Mouse (Mus musculus) neural tube, embryonic 12.5 days (tissue): ENCODE results near the gene Catsper3. TPM values are rescaled to one million over a fixed set of nuclear protein-coding genes. Genes with fewer than 3 reads are reported as not detected.

ENCODE experiments used
- ATAC-seq: fragments of 200-750 bp; cut with Nextera tagmentation; 2 replicates; pipeline ENCODE4 v1.8.0; 2017; ENCODE audit warnings: low read depth, mild to moderate bottlenecking, moderate TSS enrichment, moderate library complexity; ENCODE audit not compliant: low FRiP score
- H3K27ac ChIP-seq: fragments of 300-500 bp; sonication (generic); 2 replicates; pipeline ENCODE4 v1.5.1; 2016
- H3K27me3 ChIP-seq: fragments of 300-500 bp; sonication (generic); replicated peaks from 2 replicates; pipeline ENCODE4 v1.6.1; 2016; ENCODE audit warnings: mild to moderate bottlenecking
- H3K36me3 ChIP-seq: fragments of 300-500 bp; sonication (generic); 2 replicates; pipeline ENCODE4 v1.6.1; 2016; ENCODE audit warnings: mild to moderate bottlenecking
- H3K4me1 ChIP-seq: fragments of 300-500 bp; sonication (generic); 2 replicates; pipeline ENCODE4 v1.6.1; 2016
- H3K4me2 ChIP-seq: fragments of 300-500 bp; sonication (generic); replicated peaks from 2 replicates; pipeline ENCODE4 v1.6.1; 2016; ENCODE audit warnings: mild to moderate bottlenecking
- H3K4me3 ChIP-seq: fragments of 300-500 bp; sonication (generic); 2 replicates; pipeline ENCODE4 v1.5.1; 2016
- H3K9ac ChIP-seq: fragments of 300-500 bp; sonication (generic); 2 replicates; pipeline ENCODE4 v1.6.1; 2016; ENCODE audit warnings: mild to moderate bottlenecking
- H3K9me3 ChIP-seq: fragments of 300-500 bp; sonication (generic); 2 replicates; pipeline ENCODE4 v1.6.1; 2016; ENCODE audit warnings: mild to moderate bottlenecking
- WGBS: fragments of 180-500 bp; shearing (Covaris S2); methylation state at CpG from one replicate; pipeline ENCODE4 v1.1.7; 2016; 5-methylcytosine and 5-hydroxymethylcytosine counted together
- polyA plus RNA-seq: library from polyadenylated mRNA; unstranded; fragments of >200 nt; fragmentation: Nextera tagmentation; extraction: Ambion mirVana; gene quantifications from 2 replicates; pipeline ENCODE4 v1.2.1, GENCODE M21; 2016

Catsper3 gene
- polyA plus RNA-seq, 1 experiment from 2014 or later: not detected

DNA sequence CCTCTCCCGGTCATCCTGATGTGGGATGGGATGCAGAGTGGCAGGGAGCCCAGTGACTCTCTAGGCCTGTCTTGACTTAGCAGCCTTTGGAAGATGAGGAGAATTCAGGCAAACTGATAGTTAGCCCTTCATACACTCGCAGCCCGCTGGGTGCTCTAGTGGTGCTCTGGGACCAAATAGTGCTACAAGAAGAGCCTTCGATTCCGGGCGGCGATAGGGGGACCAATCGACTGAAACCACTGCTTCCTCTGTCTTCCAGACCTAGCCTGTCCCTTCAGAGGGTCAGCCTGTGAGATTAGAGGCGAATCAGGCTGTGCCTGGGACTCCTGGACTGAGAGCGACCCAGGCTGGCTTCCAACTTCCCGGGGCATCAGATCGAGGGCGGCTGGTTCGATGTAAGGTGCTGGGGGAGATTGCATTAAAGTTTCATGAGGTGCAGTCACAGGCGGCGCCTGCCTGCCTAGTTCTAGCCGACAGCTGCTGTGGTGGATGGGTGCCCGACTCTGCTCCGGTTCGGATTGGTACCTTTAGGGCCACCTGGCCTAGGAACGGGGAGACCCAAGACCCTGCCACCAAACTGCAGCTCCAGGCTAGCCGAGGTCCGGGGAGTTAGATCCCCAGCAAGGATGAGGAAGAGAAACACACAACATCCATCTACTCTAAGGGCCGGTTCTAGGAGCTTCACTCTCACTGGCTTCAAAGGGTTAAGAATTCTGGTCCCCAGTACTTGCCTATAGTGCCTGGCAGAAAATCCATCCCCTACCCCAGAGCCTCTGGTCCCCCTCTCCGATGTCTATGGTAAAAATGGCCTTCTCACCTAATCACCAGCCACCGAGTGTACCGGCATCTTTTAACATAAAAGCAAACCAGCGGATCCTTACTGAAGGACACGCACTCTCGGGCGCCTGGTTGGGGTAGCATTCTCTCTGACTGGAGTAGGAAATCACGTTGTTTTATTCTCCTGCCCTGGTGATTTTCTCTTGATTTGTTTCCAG is 52.7 kb downstream of the Catsper3 start:
- no peak for ATAC-seq
- no peaks in the 10 kb centered on the region for H3K9me3 ChIP-seq
- 1% methylated on average over 32 of the region's 32 CpGs for WGBS
- H3K4me3 ChIP-seq: no peak overlapping the region
- H3K27ac ChIP-seq: no peak overlapping the region
- no peak overlapping the region for H3K4me2 ChIP-seq
- peaks cover 15% of the 10 kb centered on the region; the same call in 1 of the 2 replicates for H3K4me1 ChIP-seq
- no peaks in the 10 kb centered on the region for H3K36me3 ChIP-seq
- H3K9ac ChIP-seq: no peak overlapping the region
- peaks cover 100% of the 10 kb centered on the region for H3K27me3 ChIP-seq

DNA sequence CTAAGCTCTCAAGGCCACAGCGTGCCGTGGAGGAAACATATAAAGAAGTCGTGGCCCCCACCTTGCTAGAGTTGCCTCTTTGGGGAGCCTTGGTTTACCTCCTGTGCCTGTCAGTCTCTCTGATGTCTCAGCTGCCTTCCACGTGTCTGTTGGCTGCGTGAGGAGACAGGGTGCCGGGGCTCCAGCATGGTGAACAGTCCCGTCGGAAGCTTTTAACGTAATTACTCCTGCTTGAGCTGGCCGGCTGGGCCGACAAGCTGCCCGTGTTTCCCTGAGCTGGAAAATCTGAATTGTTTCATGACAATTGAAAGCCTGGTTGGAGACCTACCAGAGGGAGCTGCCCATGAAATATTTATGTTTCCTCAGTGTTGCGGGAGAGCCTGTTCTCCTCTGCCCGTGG is 55.9 kb downstream of the Catsper3 start:
- Histone ChIP-seq H3K27ac (no peak overlapping the region), H3K4me2 (no peak overlapping the region), H3K4me3 (no peak overlapping the region), H3K27me3 (peaks cover 87% of the 10 kb centered on the region), H3K9ac (no peak overlapping the region), H3K9me3 (peaks cover 4% of the 10 kb centered on the region; the same call in 1 of the 2 replicates), H3K4me1 (peaks cover 15% of the 10 kb centered on the region; the same call in 1 of the 2 replicates), H3K36me3 (no peaks in the 10 kb centered on the region)
- ATAC-seq: no peak
- 14% methylated on average over 14 of the region's 14 CpGs for WGBS

DNA sequence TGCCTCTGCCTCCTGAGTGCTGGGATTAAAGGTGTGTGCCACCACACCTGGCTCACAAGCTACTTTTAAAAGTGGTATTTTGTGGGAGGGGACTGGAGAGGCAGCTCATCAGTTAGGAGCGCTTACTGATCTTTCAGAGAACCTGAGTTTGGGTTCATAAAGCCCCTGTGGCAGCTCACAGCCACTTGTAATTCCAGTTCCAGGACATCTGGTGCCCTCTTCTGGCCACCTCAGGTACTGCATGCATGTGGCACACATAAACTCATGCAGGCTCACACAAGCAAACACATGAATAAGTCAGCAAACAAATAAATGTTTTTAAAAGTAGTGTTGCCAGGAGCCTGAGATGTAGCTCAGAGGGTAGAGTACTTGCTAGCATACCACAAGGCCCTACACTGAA is 59.3 kb downstream of the Catsper3 start:
- no peak overlapping the region for H3K4me2 ChIP-seq
- no peaks in the 10 kb centered on the region for H3K36me3 ChIP-seq
- no peak overlapping the region for H3K4me3 ChIP-seq
- peaks cover 9% of the 10 kb centered on the region for H3K4me1 ChIP-seq
- H3K9me3 ChIP-seq: peaks cover 4% of the 10 kb centered on the region; the same call in 1 of the 2 replicates
- no peak for ATAC-seq
- H3K27ac ChIP-seq: no peak overlapping the region
- H3K27me3 ChIP-seq: peaks cover 86% of the 10 kb centered on the region
- WGBS: 100% methylated on average over 1 of the region's 1 CpGs
- H3K9ac ChIP-seq: no peak overlapping the region

DNA sequence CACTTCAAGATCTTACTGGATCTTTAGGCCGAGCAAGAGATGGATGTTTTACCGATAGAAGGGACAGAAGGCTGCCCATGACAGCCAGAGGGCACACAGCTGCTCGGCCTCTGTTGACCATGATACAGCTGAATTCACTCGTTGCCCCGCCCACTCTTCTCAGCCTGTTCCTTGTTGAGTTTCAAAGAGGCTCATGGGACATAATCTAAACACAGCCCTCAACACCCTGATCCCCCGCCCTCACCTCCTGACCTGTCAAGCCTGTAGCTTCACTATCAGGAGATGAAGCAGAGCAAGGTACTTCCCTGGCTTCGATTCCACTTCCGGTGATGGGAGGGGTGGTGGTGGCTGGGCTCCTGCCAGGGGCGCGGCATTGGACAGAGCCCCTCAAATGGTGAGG is 63.4 kb downstream of the Catsper3 start:
- Histone ChIP-seq H3K4me1 (peaks cover 9% of the 10 kb centered on the region), H3K36me3 (no peaks in the 10 kb centered on the region), H3K9ac (no peak overlapping the region), H3K9me3 (peaks cover 4% of the 10 kb centered on the region; the same call in 1 of the 2 replicates), H3K27me3 (peaks cover 55% of the 10 kb centered on the region), H3K27ac (no peak overlapping the region), H3K4me2 (no peak overlapping the region; the same call in 1 of the 2 replicates), H3K4me3 (no peak overlapping the region)
- 52% methylated on average over 10 of the region's 10 CpGs for WGBS
- no peak for ATAC-seq

DNA sequence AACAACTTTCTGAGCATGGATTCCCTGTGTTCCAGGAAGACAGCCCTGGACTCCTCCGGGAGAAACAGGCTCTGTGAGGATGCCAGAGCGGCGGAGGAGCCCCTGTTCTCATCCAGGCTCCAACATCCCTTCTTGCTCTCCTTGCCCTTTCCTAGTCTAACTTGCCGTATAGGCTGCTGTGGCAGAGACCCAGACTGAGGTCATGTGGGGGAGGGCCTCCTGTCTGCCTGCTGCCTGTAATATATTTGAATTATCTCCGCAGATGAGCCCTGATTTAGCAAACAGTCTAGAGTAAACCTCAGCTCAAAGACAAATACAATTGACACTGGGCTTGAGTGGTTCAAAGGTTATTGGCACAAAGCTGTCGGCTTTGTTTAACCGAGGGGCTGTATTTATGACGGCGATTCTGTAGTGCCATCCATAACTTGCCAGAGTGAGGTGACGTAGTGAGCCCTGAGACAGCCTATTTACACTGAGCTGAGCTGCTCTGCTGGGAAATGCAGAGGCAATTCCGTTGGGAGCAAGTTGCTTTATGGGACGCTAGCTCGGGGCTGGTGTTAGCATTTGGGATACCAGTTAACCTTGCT is 64.3 kb downstream of the Catsper3 start:
- peaks cover 9% of the 10 kb centered on the region for H3K4me1 ChIP-seq
- H3K36me3 ChIP-seq: no peaks in the 10 kb centered on the region
- ATAC-seq: no peak
- no peak overlapping the region for H3K27ac ChIP-seq
- no peak overlapping the region for H3K4me3 ChIP-seq
- peaks cover 50% of the 10 kb centered on the region for H3K27me3 ChIP-seq
- H3K9me3 ChIP-seq: peaks cover 1% of the 10 kb centered on the region; the same call in 1 of the 2 replicates
- H3K9ac ChIP-seq: no peak overlapping the region
- WGBS: 20% methylated on average over 13 of the region's 13 CpGs
- peak overlapping the region; percentile 17; the same call in 1 of the 2 replicates for H3K4me2 ChIP-seq

DNA sequence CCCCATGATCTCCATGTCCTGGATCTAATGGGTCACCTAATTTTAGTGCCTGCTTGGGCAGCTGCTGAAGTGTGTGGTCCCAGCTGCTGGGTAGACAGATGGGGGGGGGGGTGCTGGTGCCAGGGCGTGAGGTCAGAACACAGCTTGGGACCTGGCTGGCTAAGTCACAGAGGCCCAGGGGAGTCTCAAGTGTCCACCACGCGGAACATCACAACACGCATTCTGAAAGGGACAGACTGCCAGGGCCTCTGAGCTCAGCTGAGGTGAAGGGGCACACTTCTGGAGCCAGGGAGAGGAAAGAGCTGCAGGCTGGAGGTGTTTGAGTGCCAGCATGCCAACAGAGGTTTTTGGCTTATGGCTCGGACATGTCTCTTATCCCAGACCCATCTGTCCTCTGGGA is 66.4 kb downstream of the Catsper3 start:
- Histone ChIP-seq H3K4me1 (peaks cover 9% of the 10 kb centered on the region), H3K4me2 (no peak overlapping the region), H3K9me3 (no peaks in the 10 kb centered on the region), H3K27ac (no peak overlapping the region), H3K4me3 (no peak overlapping the region), H3K9ac (no peak overlapping the region), H3K36me3 (no peaks in the 10 kb centered on the region), H3K27me3 (peaks cover 51% of the 10 kb centered on the region)
- ATAC-seq: no peak
- 66% methylated on average over 5 of the region's 5 CpGs for WGBS

DNA sequence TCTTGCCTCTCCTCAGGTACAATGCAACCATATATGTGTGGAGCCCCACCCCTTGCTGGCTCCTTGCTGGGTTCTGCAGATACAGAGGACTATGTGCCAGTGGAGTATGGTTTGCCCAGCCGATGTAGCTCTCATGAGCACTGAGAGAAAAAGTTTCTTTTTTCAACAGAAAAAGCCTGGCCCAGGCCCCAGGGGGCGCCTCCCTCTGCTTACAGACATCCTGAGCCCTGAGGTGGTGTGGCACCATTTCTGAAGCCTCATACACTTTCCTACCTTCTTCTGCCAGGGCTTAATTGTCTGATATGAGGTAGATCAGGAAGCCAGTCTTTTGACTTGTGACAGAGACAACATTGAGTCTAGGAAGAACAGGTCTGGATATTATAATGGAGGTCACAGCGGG is 67.8 kb downstream of the Catsper3 start:
- H3K27me3 ChIP-seq: peaks cover 45% of the 10 kb centered on the region
- H3K9ac ChIP-seq: no peak overlapping the region
- ATAC-seq: no peak
- no peaks in the 10 kb centered on the region for H3K9me3 ChIP-seq
- WGBS: 71% methylated on average over 3 of the region's 3 CpGs
- no peak overlapping the region for H3K27ac ChIP-seq
- H3K36me3 ChIP-seq: no peaks in the 10 kb centered on the region
- no peak overlapping the region for H3K4me2 ChIP-seq
- H3K4me1 ChIP-seq: peaks cover 10% of the 10 kb centered on the region
- H3K4me3 ChIP-seq: no peak overlapping the region

DNA sequence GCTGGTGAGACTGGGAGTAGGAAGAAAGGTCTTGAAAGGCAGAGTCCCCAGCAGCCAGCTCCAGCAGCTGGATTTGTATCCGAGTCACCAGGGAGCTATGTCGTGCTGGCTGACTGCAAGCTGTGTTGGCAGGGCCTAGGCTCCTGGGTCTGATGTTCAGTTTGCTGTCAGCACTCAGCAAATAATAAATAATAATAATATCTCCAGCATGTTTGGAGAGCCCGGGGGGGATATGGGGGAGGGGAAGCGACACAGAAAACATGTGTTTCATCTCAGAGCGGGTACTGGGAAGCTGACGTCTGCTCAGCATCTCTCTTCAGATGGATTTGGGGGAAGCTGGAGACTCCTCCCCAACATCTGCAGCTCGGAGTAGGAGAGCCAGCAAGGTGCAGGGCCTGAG is 71.4 kb downstream of the Catsper3 start:
- H3K9me3 ChIP-seq: no peaks in the 10 kb centered on the region
- H3K9ac ChIP-seq: no peak overlapping the region
- no peaks in the 10 kb centered on the region for H3K36me3 ChIP-seq
- 58% methylated on average over 7 of the region's 7 CpGs for WGBS
- H3K27me3 ChIP-seq: peaks cover 43% of the 10 kb centered on the region
- no peak overlapping the region for H3K4me3 ChIP-seq
- H3K4me2 ChIP-seq: no peak overlapping the region
- no peak overlapping the region for H3K27ac ChIP-seq
- peaks cover 4% of the 10 kb centered on the region; the same call in 1 of the 2 replicates for H3K4me1 ChIP-seq
- ATAC-seq: no peak

DNA sequence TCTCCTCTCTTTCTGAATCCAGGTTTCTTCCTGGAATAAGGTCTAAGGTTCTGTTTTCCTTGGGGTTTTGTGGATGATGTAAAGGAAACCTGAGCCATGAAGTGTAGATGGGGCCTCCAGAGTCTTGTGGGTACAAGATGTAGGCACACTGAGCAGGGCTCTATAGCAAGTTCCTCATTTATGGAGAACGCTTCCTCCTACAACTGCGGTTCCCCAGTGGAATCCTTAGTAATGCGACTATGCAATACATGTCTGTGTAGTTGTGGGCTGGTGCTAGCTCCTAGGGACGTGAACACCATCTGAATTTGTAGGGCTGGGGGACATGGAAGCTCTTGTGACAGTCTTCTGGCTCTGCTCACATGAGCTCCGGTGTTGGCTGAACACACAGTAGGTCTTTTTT is 74.1 kb downstream of the Catsper3 start:
- Histone ChIP-seq H3K27ac (no peak overlapping the region), H3K36me3 (no peaks in the 10 kb centered on the region), H3K9me3 (no peaks in the 10 kb centered on the region), H3K27me3 (peaks cover 43% of the 10 kb centered on the region), H3K4me2 (no peak overlapping the region), H3K4me3 (no peak overlapping the region), H3K9ac (no peak overlapping the region), H3K4me1 (peaks cover 4% of the 10 kb centered on the region; the same call in 1 of the 2 replicates)
- ATAC-seq: no peak
- 85% methylated on average over 5 of the region's 5 CpGs for WGBS

Other genes with a start within 250 kb of the Catsper3 start
- gene Ddx41, start 247.9 kb upstream of the Catsper3 start, polyA plus RNA-seq: 64.1 and 64.4 TPM in 2 replicates
- gene Fam193b, start 213.4 kb upstream of the Catsper3 start, polyA plus RNA-seq: 66.9 and 70.7 TPM in 2 replicates
- 109 and 111 TPM in 2 replicates for gene Tmed9, start 210.8 kb upstream of the Catsper3 start, polyA plus RNA-seq
- gene B4galt7, start 184.7 kb upstream of the Catsper3 start, polyA plus RNA-seq: 42.4 and 44.3 TPM in 2 replicates
- 78.8 and 80.7 TPM in 2 replicates for gene Caml, start 161.6 kb upstream of the Catsper3 start, polyA plus RNA-seq
- 38.2 and 43.5 TPM in 2 replicates for gene Ddx46, start 149.5 kb upstream of the Catsper3 start, polyA plus RNA-seq
- 74.6 and 78.9 TPM in 2 replicates for gene B230219D22Rik, start 91.4 kb upstream of the Catsper3 start, polyA plus RNA-seq
- 112 and 121 TPM in 2 replicates for gene Txndc15, start 69.9 kb upstream of the Catsper3 start, polyA plus RNA-seq
- gene Pcbd2, start 57.2 kb upstream of the Catsper3 start, polyA plus RNA-seq: 27.9 and 31.5 TPM in 2 replicates
- gene Pitx1, start 51.6 kb downstream of the Catsper3 start, polyA plus RNA-seq: 0.49 and 2.0 TPM in 2 replicates